Mouse (Mus musculus) cortical plate, adult 2 months (tissue): ENCODE measurements around the gene Dpagt1.
"Not testable (repeated sequence)": the region's sequence is repeated elsewhere in the genome, so short reads cannot be mapped to it uniquely, and the experiment has no call there.

ENCODE experiments used
- CTCF ChIP-seq: fragments of 200-500 bp; IDR thresholded peaks from 2 replicates; pipeline ENCODE4 v1.5.1; 2011; ENCODE audit warnings: mild to moderate bottlenecking, control low read depth, low read length; ENCODE audit not compliant: insufficient read depth; ENCODE audit errors: extremely low read depth
- POLR2A ChIP-seq: fragments of 200-500 bp; IDR thresholded peaks from 2 replicates; pipeline ENCODE4 v1.6.1; 2011; ENCODE audit warnings: mild to moderate bottlenecking, low read length, control low read depth; ENCODE audit not compliant: insufficient read depth; ENCODE audit errors: extremely low read depth

DNA sequence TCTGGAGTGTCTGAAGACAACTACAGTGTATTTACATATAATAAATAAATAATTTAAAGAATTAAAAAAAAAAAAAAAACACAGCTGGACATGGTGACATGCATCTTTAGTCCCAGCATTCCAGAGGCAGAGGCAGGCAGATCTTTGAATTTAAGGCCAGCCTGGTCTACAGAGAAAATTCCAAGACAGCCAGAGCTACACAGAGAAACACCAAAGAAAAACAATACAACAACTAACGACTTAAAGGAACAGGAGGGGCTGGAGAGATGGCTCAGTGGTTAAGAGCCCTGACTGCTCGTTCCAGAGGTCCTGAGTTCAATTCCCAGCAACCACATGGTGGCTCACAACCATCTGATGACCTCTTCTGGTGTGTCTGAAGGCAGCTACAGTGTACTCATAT is 51.5 kb downstream of the Dpagt1 start:
- TF ChIP-seq POLR2A, CTCF: not testable (repeated sequence)
